Mouse (Mus musculus) forelimb bud, embryonic 11.5 days (tissue): Measurements from ENCODE around the gene Fam122c.
A peak's percentile ranks its signal among the peaks of the same experiment; 100 is the strongest.

ENCODE experiments used
- DNase-seq: peaks from one replicate; pipeline ENCODE4 v3.0.0-alpha.2; 2012; ENCODE audit warnings: low read depth, low spot score

The Fam122c gene

GRCm38 (mm10) chrX:53370366-53370740 is 97.1 kb downstream of the Fam122c start, which contains the start of gene Mospd1:
Gene Mospd1 (minus strand): TSS chrX:53370502.
- DNase-seq = peak; percentile 72
